Mouse (Mus musculus): Measurements from ENCODE around the gene Ids. TPM values are rescaled to one million over a fixed set of nuclear protein-coding genes. Genes with fewer than 3 reads are reported as not detected.
"Not testable (repeated sequence)": the region's sequence is repeated elsewhere in the genome, so short reads cannot be mapped to it uniquely, and the experiment has no call there.

Gene Ids
- 13.4 and 14.1 TPM in 2 replicates for polyA plus RNA-seq (2012; rRNA removed)

GRCm38 (mm10) chrX:70364661-70365613 lies at the start of gene Ids:
Ids (minus strand) TSS chrX:70365084.
- DNase-seq (ENCODE audit: low read depth in 1 of 2, low spot score in 2 of 2), result peak; percentile 70 to 84

GRCm38 (mm10) chrX:70392636-70393035 lies 27.8 kb upstream of the Ids start:
- H3K27ac ChIP-seq (ENCODE audit: insufficient read depth, low read length); DNase-seq (ENCODE audit: low read depth in 1 of 2, low spot score in 2 of 2): not testable (repeated sequence)

More at GRCm38 (mm10) chrX:70364661-70365613, at the start of gene Ids:
- WGBS, result 26% methylated on average over 45 of the region's 45 CpGs
- peaks cover 2% of the 10 kb centered on the region; the same call in 1 of the 2 replicates for H3K36me3 ChIP-seq (ENCODE audit: control insufficient read depth, insufficient read depth, low read length)
- H3K27ac ChIP-seq (ENCODE audit: insufficient read depth, low read length), result peak within 1 kb of the TSS; percentile 43; the same call in 1 of the 2 replicates
- no peaks in the 10 kb centered on the region; the same call in 1 of the 2 replicates for H3K4me1 ChIP-seq (ENCODE audit: control insufficient read depth, insufficient read depth, insufficient read length)
- no peak for TF ChIP-seq CTCF (IDR thresholded peaks at IDR 0.05; ENCODE audit: extremely low read depth, insufficient read depth, insufficient read length, insufficient replicate concordance)
- no peak; the same call in 1 of the 2 replicates for TF ChIP-seq POLR2A (IDR thresholded peaks at IDR 0.05; ENCODE audit: low read depth, low read length)
- no peaks in the 10 kb centered on the region for H3K27me3 ChIP-seq (ENCODE audit: control insufficient read depth, insufficient read depth, low read length)
- peak within 1 kb of the TSS; percentile 69 for H3K4me3 ChIP-seq (ENCODE audit: extremely low read depth, insufficient read depth, insufficient read length)

GRCm38 (mm10) chrX:70385962-70386351 lies 21.1 kb upstream of the Ids start:
- Histone ChIP-seq H3K27me3 (ENCODE audit: control insufficient read depth, insufficient read depth, low read length) (no peaks in the 10 kb centered on the region), H3K36me3 (ENCODE audit: control insufficient read depth, insufficient read depth, low read length) (no peaks in the 10 kb centered on the region), H3K4me1 (ENCODE audit: control insufficient read depth, insufficient read depth, insufficient read length) (peaks cover 3% of the 10 kb centered on the region; the same call in 1 of the 2 replicates), H3K4me3 (ENCODE audit: extremely low read depth, insufficient read depth, insufficient read length) (peak overlapping the region; percentile 81), H3K27ac (ENCODE audit: insufficient read depth, low read length) (peak overlapping the region; percentile 78)
- 21% methylated on average over 11 of the region's 11 CpGs for WGBS
- TF ChIP-seq POLR2A (IDR thresholded peaks at IDR 0.05; ENCODE audit: low read depth, low read length), result no peak
- TF ChIP-seq CTCF (IDR thresholded peaks at IDR 0.05; ENCODE audit: extremely low read depth, insufficient read depth, insufficient read length, insufficient replicate concordance), result no peak
- peak in 1 of 2 experiments; percentile 13 for DNase-seq (ENCODE audit: low read depth in 1 of 2, low spot score in 2 of 2)

More at GRCm38 (mm10) chrX:70392636-70393035, 27.8 kb upstream of the Ids start:
- not testable (repeated sequence) for H3K4me1 ChIP-seq (ENCODE audit: control insufficient read depth, insufficient read depth, insufficient read length); H3K27me3 ChIP-seq (ENCODE audit: control insufficient read depth, insufficient read depth, low read length); H3K4me3 ChIP-seq (ENCODE audit: extremely low read depth, insufficient read depth, insufficient read length); H3K36me3 ChIP-seq (ENCODE audit: control insufficient read depth, insufficient read depth, low read length)

GRCm38 (mm10) chrX:70385276-70385961 lies 20.5 kb upstream of the Ids start, which contains the start of gene 1110012L19Rik:
1110012L19Rik (plus strand) TSS chrX:70385877.
- DNase-seq (ENCODE audit: low read depth in 1 of 2, low spot score in 2 of 2), result peak; percentile 56 to 71
- Histone ChIP-seq H3K4me3 (ENCODE audit: extremely low read depth, insufficient read depth, insufficient read length) (peak within 1 kb of the TSS; percentile 81), H3K4me1 (ENCODE audit: control insufficient read depth, insufficient read depth, insufficient read length) (peaks cover 3% of the 10 kb centered on the region; the same call in 1 of the 2 replicates), H3K27ac (ENCODE audit: insufficient read depth, low read length) (peak within 1 kb of the TSS; percentile 86), H3K36me3 (ENCODE audit: control insufficient read depth, insufficient read depth, low read length) (no peaks in the 10 kb centered on the region), H3K27me3 (ENCODE audit: control insufficient read depth, insufficient read depth, low read length) (no peaks in the 10 kb centered on the region)
- WGBS, result 15% methylated on average over 22 of the region's 22 CpGs
- TF ChIP-seq POLR2A (IDR thresholded peaks at IDR 0.05; ENCODE audit: low read depth, low read length) (no peak; the same call in 1 of the 2 replicates), CTCF (IDR thresholded peaks at IDR 0.05; ENCODE audit: extremely low read depth, insufficient read depth, insufficient read length, insufficient replicate concordance) (no peak)

- DNase-seq (ENCODE audit: low read depth in 1 of 2, low spot score in 2 of 2), result no peak
- Histone ChIP-seq H3K4me1 (ENCODE audit: control insufficient read depth, insufficient read depth, insufficient read length) (peaks cover 3% of the 10 kb centered on the region; the same call in 1 of the 2 replicates), H3K27me3 (ENCODE audit: control insufficient read depth, insufficient read depth, low read length) (no peaks in the 10 kb centered on the region), H3K36me3 (ENCODE audit: control insufficient read depth, insufficient read depth, low read length) (no peaks in the 10 kb centered on the region), H3K27ac (ENCODE audit: insufficient read depth, low read length) (peak overlapping the region; percentile 86; the same call in 1 of the 2 replicates), H3K4me3 (ENCODE audit: extremely low read depth, insufficient read depth, insufficient read length) (peak overlapping the region; percentile 81; the same call in 1 of the 2 replicates)
- WGBS, result 50% methylated on average over 3 of the region's 3 CpGs
- TF ChIP-seq POLR2A (IDR thresholded peaks at IDR 0.05; ENCODE audit: low read depth, low read length), result no peak
- no peak for TF ChIP-seq CTCF (IDR thresholded peaks at IDR 0.05; ENCODE audit: extremely low read depth, insufficient read depth, insufficient read length, insufficient replicate concordance)
These were observed 20.0 kb upstream of the Ids start for GRCm38 (mm10) chrX:70384917-70385275.

- H3K4me3 ChIP-seq (ENCODE audit: extremely low read depth, insufficient read depth, insufficient read length); H3K4me1 ChIP-seq (ENCODE audit: control insufficient read depth, insufficient read depth, insufficient read length); H3K27ac ChIP-seq (ENCODE audit: insufficient read depth, low read length); H3K27me3 ChIP-seq (ENCODE audit: control insufficient read depth, insufficient read depth, low read length); DNase-seq (ENCODE audit: low read depth in 1 of 2, low spot score in 2 of 2); H3K36me3 ChIP-seq (ENCODE audit: control insufficient read depth, insufficient read depth, low read length): not testable (repeated sequence)
- 61% methylated on average over 6 of the region's 6 CpGs for WGBS
These were observed 9.7 kb upstream of the Ids start for GRCm38 (mm10) chrX:70374469-70375110.

GRCm38 (mm10) chrX:70369758-70370157 lies 4.9 kb upstream of the Ids start:
- 30% methylated on average over 2 of the region's 6 CpGs for WGBS
- H3K27me3 ChIP-seq (ENCODE audit: control insufficient read depth, insufficient read depth, low read length); H3K4me3 ChIP-seq (ENCODE audit: extremely low read depth, insufficient read depth, insufficient read length); H3K27ac ChIP-seq (ENCODE audit: insufficient read depth, low read length); H3K4me1 ChIP-seq (ENCODE audit: control insufficient read depth, insufficient read depth, insufficient read length); H3K36me3 ChIP-seq (ENCODE audit: control insufficient read depth, insufficient read depth, low read length); DNase-seq (ENCODE audit: low read depth in 1 of 2, low spot score in 2 of 2): not testable (repeated sequence)

Data from spleen, adult 2 months (tissue).